Mouse (Mus musculus) lung, embryonic 16.5 days (tissue): ENCODE measurements around the gene Prl2c3. TPM values are rescaled to one million over a fixed set of nuclear protein-coding genes. Genes with fewer than 3 reads are reported as not detected.
"Not testable (repeated sequence)": the region's sequence is repeated elsewhere in the genome, so short reads cannot be mapped to it uniquely, and the experiment has no call there.

Experiments used
- ATAC-seq: fragments of 200-750 bp; cut with Nextera tagmentation; 2 replicates; pipeline ENCODE4 v1.8.0; 2017; ENCODE audit warnings: low read depth, mild to moderate bottlenecking, moderate library complexity
- H3K27ac ChIP-seq: fragments of 300-500 bp; sonication (generic); 2 replicates; pipeline ENCODE4 v1.5.1; 2014; ENCODE audit warnings: mild to moderate bottlenecking, control low read depth, low read length
- H3K27me3 ChIP-seq: fragments of 300-500 bp; sonication (generic); 2 replicates; pipeline ENCODE4 v1.6.1; 2014; ENCODE audit warnings: low read depth, low read length, mixed read lengths; ENCODE audit not compliant: control insufficient read depth, insufficient read depth
- H3K36me3 ChIP-seq: fragments of 300-500 bp; sonication (generic); 2 replicates; pipeline ENCODE4 v1.6.1; 2014; ENCODE audit warnings: low read length; ENCODE audit not compliant: control insufficient read depth, insufficient read depth
- H3K4me1 ChIP-seq: fragments of 300-500 bp; sonication (generic); replicated peaks from 2 replicates; pipeline ENCODE4 v1.6.1; 2014; ENCODE audit warnings: low read length, mixed read lengths; ENCODE audit not compliant: control insufficient read depth, insufficient read depth
- H3K4me2 ChIP-seq: fragments of 300-500 bp; sonication (generic); 2 replicates; pipeline ENCODE4 v1.6.1; 2014; ENCODE audit warnings: low read depth, low read length, control low read depth
- H3K4me3 ChIP-seq: fragments of 300-500 bp; sonication (generic); 2 replicates; pipeline ENCODE4 v1.5.1; 2014; ENCODE audit warnings: mild to moderate bottlenecking, low read length, control low read depth
- H3K9ac ChIP-seq: fragments of 300-500 bp; sonication (generic); 2 replicates; pipeline ENCODE4 v1.6.1; 2014; ENCODE audit warnings: low read length, control low read depth
- H3K9me3 ChIP-seq: fragments of 300-500 bp; sonication (generic); 2 replicates; pipeline ENCODE4 v1.6.1; 2016; ENCODE audit warnings: low read length; ENCODE audit not compliant: control insufficient read depth
- WGBS: fragments of 180-500 bp; shearing (Covaris S2); extraction: QIAGEN DNeasy Blood & Tissue Kit; methylation state at CpG from one replicate; pipeline ENCODE4 v1.1.7; 2014; 5-methylcytosine and 5-hydroxymethylcytosine counted together
- polyA plus RNA-seq: library from polyadenylated mRNA; unstranded; fragments of >200 nt; fragmentation: Nextera tagmentation; extraction: Ambion mirVana; gene quantifications from 2 replicates; pipeline ENCODE4 v1.2.1, GENCODE M21; 2015

The Prl2c3 gene
- polyA plus RNA-seq, 1 experiment from 2014 or later: 0.34 TPM

GRCm38 (mm10) chr13:12808793-12809512, 9.1 kb upstream of the Prl2c3 start:
- H3K36me3 ChIP-seq, ATAC-seq, H3K4me2 ChIP-seq, H3K4me1 ChIP-seq, H3K4me3 ChIP-seq, H3K27me3 ChIP-seq, H3K27ac ChIP-seq, H3K9ac ChIP-seq, H3K9me3 ChIP-seq: not testable (repeated sequence)
- whole genome bisulfite sequencing: 57% methylated on average over 3 of the region's 3 CpGs

GRCm38 (mm10) chr13:12806496-12806895, 6.6 kb upstream of the Prl2c3 start:
- not testable (repeated sequence) for H3K9ac ChIP-seq, H3K9me3 ChIP-seq, ATAC-seq, H3K4me3 ChIP-seq, H3K27me3 ChIP-seq, H3K4me2 ChIP-seq, H3K4me1 ChIP-seq, H3K27ac ChIP-seq, H3K36me3 ChIP-seq
- 57% methylated on average over 4 of the region's 4 CpGs for WGBS

- not testable (repeated sequence) for H3K9ac ChIP-seq, H3K4me1 ChIP-seq, H3K36me3 ChIP-seq, H3K4me2 ChIP-seq, H3K9me3 ChIP-seq, H3K4me3 ChIP-seq, H3K27me3 ChIP-seq, H3K27ac ChIP-seq, ATAC-seq
- WGBS: 75% methylated on average over 6 of the region's 6 CpGs
These were observed 30.3 kb downstream of the Prl2c3 start for GRCm38 (mm10) chr13:12769442-12770091.

Other genes starting within 250 kb of the Prl2c3 start
- gene Ero1lb, start 234.2 kb downstream of the Prl2c3 start, polyA plus RNA-seq: 8.4 and 8.5 TPM in 2 replicates
- not detected in 2 replicates for gene Prl2c2, start 205.3 kb upstream of the Prl2c3 start, polyA plus RNA-seq